Mouse (Mus musculus): ENCODE data around the gene Cc2d1a.

Gene Cc2d1a

GRCm38 (mm10) chr8:84177405-84177804 is 29.7 kb upstream of the Cc2d1a start:
- DNase-seq (ENCODE audit: low spot score), result no peak

DNA sequence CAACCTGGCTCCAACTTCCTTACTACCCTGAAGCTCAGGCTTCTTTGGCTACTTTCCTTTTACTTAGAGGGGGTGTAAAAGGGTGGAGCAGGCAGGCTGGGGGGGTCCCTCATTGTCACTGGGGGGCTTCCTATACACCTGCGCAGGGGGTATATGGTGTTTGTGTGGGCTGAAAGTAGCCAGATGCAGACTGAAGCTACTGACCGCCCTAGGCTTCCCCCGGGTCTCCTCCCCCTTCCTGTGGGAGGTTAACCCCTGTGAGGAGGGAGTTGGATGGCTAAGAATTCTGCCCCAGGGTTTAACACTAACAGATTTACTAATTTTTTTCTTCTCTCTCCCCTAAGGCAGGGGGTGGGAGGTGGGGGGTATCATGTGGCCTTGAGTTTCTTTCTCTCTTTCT is 28.8 kb upstream of the Cc2d1a start:
- no peak for DNase-seq (ENCODE audit: low spot score)

- DNase-seq (ENCODE audit: low spot score), result no peak
These were observed 26.1 kb upstream of the Cc2d1a start for GRCm38 (mm10) chr8:84173861-84174260.

GRCm38 (mm10) chr8:84170096-84170495 is 22.4 kb upstream of the Cc2d1a start:
- DNase-seq (ENCODE audit: low spot score), result no peak

DNA sequence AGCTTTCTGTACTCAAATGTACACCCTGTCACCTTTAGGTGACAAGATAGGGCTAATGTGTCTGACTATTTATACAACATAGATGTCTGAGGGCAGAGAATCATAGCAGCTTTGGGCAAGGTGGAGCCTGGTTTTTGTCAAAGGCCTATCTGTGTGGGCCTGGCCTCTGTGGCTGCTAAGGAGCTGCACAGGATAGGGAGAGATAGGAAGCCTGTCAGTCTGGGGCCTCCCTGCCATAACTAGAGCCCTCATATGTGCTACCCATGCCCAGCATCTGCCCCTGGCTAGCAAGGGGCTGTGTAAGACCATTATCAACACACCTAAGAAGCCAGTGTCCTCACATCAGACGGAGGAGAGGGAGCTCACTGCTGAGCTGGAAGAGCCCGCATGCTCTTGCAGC is 20.0 kb upstream of the Cc2d1a start:
- no peak for DNase-seq (ENCODE audit: low spot score)

- no peak for DNase-seq (ENCODE audit: low spot score)
These were observed 9.9 kb upstream of the Cc2d1a start for GRCm38 (mm10) chr8:84157620-84158019.

DNA sequence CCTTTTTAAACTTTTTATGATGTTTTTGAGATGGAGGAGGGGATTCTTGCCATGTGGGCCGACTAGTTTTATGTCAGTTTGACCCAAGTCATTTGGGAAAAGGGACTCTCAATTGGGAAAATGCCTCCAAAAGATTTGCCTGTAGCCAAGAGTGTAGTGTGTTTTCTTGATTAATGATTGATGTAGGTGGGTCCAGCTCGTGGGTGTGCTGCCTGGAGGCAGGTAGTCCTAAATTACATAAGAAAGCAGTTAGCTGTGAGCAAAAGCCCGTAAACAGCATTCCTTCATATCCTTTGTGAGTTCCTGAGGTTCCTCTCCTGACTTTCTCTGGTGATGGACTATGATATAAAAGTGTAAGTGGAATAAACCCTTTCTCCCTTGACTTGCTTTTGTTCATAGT is 1.4 kb upstream of the Cc2d1a start:
- DNase-seq (ENCODE audit: low spot score), result no peak

- DNase-seq (ENCODE audit: low spot score), result peak; percentile 69
These were observed 755 bp upstream of the Cc2d1a start for GRCm38 (mm10) chr8:84148531-84148850.

DNA sequence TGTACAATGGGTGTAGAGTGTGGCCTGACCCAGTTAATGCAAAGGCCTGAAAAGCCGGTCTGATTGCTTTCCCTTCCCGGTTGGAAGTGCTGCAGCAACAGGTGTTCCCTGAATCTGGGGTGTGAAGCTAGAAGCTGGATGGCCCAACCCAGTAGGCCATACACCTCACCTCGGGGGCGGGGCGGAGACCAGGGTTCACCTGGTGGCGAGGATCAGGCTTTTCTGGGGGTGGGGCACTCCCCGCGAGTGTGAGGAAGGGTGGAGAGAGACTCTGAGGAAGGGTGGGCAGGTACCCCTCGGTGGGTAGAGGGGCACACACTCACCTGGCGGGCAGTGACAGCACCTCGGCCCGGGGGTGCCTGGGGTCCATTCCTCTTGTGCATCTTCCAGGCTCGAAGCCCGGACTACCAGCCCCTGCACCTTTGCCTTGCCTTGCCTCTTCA is 391 bp downstream of the Cc2d1a start:
- peak; percentile 72 for DNase-seq (ENCODE audit: low spot score)

DNA sequence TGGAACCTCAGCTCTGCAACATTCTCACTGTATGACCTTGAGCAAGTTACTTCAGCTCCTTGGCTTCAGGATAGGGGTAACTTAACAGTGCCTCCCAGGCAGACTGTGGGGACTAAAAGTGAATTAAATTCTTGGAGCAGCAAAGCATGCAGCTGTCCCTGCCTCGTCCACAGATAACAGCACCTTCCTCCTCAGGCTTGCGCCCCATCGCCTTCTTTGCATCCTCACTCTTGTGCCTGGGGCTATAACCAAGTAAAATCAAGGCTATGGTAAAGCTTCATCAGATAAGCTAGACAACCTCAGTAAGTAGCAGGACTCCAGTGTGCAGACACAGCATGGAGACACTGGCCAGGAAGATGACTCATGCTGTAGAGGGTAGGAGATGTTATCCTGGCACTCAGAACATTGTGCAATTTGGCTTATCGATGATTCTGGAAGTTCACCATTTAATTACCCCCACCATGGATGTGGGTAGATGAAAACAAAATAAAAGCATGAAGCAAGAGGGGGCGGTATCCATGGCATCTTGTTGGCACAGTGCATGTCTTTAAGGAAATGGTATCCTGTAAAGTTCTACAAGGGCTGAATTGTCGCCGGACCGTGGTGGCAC is 3.0 kb downstream of the Cc2d1a start:
- DNase-seq (ENCODE audit: low spot score), result no peak

DNA sequence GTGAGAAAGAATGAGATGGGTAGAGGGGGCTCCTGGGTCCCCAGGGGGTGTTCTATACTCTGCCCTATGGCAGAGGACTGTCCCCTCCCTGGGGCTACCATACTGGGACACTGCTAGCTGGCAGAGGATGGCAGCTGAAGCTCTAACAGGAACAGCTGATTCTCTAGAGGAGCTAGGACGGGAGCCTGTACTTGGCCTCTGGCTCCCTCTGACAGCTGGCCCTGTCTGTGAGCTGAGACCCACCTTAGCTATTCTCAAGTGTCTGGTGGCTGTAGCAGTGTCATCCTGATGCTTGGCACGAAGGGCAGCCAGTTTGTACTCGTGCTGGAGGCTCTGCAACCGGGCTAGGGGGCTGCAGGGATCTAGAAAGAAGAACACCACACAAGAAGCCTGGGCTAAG is 6.9 kb downstream of the Cc2d1a start:
- DNase-seq (ENCODE audit: low spot score), result no peak

- DNase-seq (ENCODE audit: low spot score), result no peak
These were observed 9.9 kb downstream of the Cc2d1a start for GRCm38 (mm10) chr8:84137848-84138247.

DNA sequence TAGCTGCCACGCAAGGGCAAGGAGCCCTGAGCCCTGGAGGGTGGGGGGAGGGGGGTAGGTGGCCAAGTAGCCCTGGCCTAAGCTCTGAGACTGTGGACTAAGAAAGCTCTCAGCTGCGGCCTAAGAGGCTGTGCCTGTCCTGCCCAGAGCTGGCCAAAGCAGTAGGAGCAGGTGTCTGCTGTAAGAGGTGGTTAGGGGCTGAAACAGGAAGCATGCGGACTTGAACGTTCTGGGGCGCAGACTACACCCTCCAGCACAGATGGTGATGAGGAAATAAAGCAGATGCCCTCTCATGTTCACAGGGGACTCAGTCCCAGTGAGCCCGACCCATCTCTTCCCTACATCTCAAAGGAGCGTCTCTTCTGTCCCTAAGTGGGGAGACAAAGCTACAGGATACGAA is 15.5 kb downstream of the Cc2d1a start:
- DNase-seq (ENCODE audit: low spot score), result no peak

DNA sequence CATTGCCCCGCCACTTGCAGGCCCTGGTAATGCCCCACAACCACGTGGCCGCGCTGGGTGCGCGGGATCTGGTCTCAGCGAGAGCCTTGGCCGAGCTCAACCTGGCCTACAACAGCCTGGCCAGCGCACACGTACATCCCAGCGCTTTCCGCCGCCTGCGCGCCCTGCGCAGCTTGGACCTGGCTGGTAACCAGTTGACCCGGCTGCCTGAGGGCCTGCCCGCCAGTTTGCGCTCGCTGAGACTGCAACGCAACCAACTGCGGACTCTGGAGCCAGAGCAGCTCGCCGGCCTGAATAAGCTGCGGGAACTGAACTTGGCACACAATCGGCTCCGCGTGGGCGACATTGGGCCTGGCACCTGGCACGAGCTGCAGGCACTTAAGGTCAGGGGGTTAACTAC is 16.9 kb downstream of the Cc2d1a start:
- DNase-seq (ENCODE audit: low spot score), result no peak

DNA sequence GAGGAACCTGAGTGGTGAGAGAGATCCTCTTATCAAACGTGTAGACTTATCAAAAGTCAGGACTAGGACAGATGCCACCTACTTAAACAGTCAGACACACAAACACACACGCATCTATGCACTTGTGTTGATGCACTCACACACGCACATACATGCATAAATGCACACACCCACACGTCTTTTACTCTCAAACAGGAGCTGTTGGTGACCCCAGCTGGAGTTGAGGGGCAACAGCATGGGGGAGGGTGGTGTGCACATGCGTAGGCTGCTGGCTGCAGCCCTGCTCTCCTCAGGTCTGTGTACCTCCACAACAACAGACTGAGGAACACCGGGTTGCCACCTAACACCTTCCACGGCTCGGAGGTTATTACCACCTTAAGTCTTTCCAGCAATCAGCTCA is 19.5 kb downstream of the Cc2d1a start:
- no peak for DNase-seq (ENCODE audit: low spot score)

- peak; percentile 40 for DNase-seq (ENCODE audit: low spot score)
These were observed 20.4 kb downstream of the Cc2d1a start for GRCm38 (mm10) chr8:84127202-84127901.

DNA sequence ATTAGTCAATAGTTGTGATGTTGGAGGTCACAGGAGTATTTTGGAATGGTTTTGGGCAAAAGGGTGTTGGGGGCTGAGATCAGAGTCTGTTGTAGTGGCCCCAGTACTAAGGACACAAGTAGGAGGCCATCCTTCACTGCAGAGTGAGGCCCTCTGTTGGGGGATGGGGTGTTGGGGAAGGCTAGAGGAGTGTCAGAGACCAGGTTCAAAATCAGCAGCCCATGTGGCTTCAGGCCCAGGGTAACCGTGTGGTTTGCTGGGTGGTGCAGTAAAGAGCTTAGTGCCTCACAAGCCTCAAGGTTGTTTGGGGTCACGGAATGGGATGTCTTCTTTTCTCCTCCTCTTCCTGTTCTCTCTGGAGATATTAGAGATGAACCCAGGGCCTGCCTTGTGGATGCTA is 21.0 kb downstream of the Cc2d1a start:
- DNase-seq (ENCODE audit: low spot score), result no peak

GRCm38 (mm10) chr8:84125656-84126055 is 22.1 kb downstream of the Cc2d1a start, which contains the start of gene Podnl1:
Gene Podnl1 (plus strand): TSS chr8:84125989.
- no peak for DNase-seq (ENCODE audit: low spot score)

DNA sequence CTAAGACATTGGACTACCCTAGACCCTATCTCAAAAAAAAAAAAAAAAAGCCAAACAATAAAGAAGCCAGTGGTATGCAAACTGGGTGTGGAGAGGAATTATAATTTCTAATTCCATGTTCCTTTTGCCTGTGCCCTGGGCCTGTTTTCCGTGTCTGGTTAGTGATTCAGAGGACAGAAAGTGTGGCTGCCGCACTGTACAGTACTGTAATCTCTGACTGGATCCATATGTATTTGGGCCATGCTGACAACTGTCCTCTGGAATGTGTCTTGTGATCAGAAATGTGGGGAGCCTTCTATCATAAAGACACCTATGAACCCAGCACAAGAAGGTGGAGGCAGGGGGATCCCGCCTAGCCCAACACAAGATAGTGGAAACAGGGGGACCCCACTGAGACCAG is 25.6 kb downstream of the Cc2d1a start:
- DNase-seq (ENCODE audit: low spot score), result no peak

GRCm38 (mm10) chr8:84115646-84116045 is 32.1 kb downstream of the Cc2d1a start:
- DNase-seq (ENCODE audit: low spot score), result no peak

DNA sequence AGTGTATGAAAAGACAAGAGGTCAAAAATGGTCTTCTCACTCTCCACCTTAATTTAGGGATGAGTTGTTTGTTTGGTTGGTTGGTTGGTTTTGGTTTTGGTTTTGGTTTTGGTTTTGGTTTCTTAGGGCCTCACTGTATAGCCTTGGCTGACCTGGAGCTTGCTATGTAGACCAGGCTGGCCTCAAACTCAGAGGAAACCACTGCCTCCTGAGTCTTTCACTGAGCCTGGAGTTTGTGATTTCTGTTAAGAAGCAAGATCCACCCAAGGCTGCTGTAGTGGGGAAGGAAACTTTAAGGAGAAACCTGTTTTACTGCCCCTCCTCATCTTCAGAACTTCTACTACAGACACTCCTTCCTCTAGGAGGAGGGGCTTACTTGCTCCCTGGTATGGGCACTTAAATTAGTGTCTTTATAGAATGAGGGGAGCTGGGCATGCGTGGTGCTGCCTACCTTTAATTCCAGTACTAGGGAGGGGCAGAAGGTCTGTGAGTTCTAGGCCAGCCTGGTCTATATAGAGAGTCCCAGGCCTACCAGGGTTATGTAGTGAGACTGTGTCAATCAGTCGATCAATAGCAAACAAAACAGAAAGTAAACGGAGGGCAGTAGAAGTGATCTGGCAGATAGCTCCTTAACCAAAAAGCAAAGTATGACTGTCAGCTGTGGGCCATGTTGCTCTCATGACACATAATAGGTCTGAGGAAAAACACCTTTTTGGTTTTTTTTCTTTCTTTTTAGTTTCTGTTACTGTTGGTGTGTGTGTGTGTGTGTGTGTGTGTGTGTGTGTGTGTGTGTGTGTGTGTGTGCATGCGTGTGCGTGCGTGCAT is 41.3 kb downstream of the Cc2d1a start:
- DNase-seq (ENCODE audit: low spot score), result no peak

- DNase-seq (ENCODE audit: low spot score), result no peak
These were observed 42.1 kb downstream of the Cc2d1a start for GRCm38 (mm10) chr8:84105676-84106075.

Measured in testis, postnatal 10 days (tissue).